ENCODE assay signal across 8 mouse cellular contexts in the genomic region with DNA sequence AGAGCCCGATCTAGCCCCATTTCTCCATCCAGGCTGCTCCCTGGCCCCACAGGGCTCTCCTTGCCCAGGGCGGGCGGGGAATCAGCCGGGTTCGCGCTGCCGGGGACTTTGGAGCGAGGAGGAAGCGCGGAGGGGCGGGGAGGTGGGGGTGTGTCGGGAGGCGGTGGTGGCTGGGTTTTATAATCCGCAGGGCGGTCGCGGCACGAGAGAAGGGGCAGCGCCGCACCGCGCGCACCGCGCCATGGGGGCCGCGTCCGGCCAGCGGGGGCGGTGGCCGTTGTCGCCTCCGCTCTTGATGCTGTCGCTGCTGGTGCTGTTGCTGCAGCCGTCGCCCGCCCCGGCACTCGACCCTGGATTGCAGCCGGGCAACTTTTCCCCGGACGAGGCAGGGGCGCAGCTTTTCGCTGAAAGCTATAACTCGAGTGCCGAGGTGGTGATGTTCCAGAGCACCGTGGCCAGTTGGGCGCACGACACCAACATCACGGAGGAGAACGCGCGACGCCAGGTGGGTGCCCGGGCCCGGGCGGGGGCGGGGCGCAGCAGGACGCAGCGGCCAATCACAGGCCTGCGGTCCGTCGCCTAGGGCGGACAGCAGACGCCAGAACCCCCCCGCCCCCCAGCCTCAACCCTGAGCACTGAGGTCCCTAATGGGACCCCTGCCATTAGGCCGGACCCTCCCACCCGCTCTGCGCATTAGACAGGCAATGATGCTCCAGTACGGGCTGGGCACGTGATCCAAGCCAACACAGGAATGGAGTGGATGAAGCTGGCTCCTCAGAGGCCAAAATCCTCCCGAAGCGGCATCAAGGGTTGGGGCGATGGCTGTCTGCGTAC. TPM values are rescaled to one million over a fixed set of nuclear protein-coding genes. Genes with fewer than 3 reads are reported as not detected.
DNase-seq lines count a peak whose midpoint lies in the region; ATAC-seq lines count a peak whose summit lies in the region.

Gene Ace (plus strand): TSS at position 205 of the 834 bp plus-strand sequence.

- H3K9me3 ChIP-seq in embryonic facial prominence, embryonic 13.5 days, result no peaks in the 10 kb centered on the region
- H3K9me3 ChIP-seq in heart, embryonic 13.5 days, result no peaks in the 10 kb centered on the region
- no peaks in the 10 kb centered on the region for H3K9me3 ChIP-seq in stomach, embryonic 16.5 days (replicated peaks; ENCODE audit: control insufficient read depth, low read length)

- peak within 1 kb of the TSS; percentile 69 for H3K9ac ChIP-seq in embryonic facial prominence, embryonic 13.5 days
- H3K9ac ChIP-seq in heart, embryonic 13.5 days, result peak within 1 kb of the TSS; percentile 79
- H3K9ac ChIP-seq in stomach, embryonic 16.5 days (ENCODE audit: low read length), result peak within 1 kb of the TSS; percentile 64

- peaks cover 15% of the 10 kb centered on the region for H3K4me1 ChIP-seq in embryonic facial prominence, embryonic 13.5 days
- H3K4me1 ChIP-seq in heart, embryonic 13.5 days, result peaks cover 12% of the 10 kb centered on the region
- H3K4me1 ChIP-seq in stomach, embryonic 16.5 days (ENCODE audit: control insufficient read depth, insufficient read depth, low read length), result peaks cover 3% of the 10 kb centered on the region; the same call in 1 of the 2 replicates

- ATAC-seq in embryonic facial prominence, embryonic 13.5 days (ENCODE audit: insufficient number of reproducible peaks, insufficient read depth, low FRiP score, low TSS enrichment, low read depth), result peak; percentile 23; the same call in 1 of the 2 replicates
- no peak; the same call in 1 of the 2 replicates for ATAC-seq in heart, embryonic 13.5 days (ENCODE audit: extremely low read depth, insufficient number of reproducible peaks, low FRiP score, low TSS enrichment)
- ATAC-seq in stomach, embryonic 16.5 days (ENCODE audit: insufficient read depth, low FRiP score), result peak; percentile 47; the same call in 1 of the 2 replicates

- under 1% methylated on average over 75 of the region's 76 CpGs for WGBS in embryonic facial prominence, embryonic 13.5 days
- WGBS in heart, embryonic 13.5 days, result under 1% methylated on average over 58 of the region's 76 CpGs
- under 1% methylated on average over 65 of the region's 76 CpGs for WGBS in stomach, embryonic 16.5 days

- peak within 1 kb of the TSS; percentile 99 for H3K4me2 ChIP-seq in embryonic facial prominence, embryonic 13.5 days
- H3K4me2 ChIP-seq in heart, embryonic 13.5 days, result peak within 1 kb of the TSS; percentile 97
- H3K4me2 ChIP-seq in stomach, embryonic 16.5 days (ENCODE audit: low read depth, low read length), result peak within 1 kb of the TSS; percentile 99

- H3K4me3 ChIP-seq in embryonic facial prominence, embryonic 13.5 days, result peak within 1 kb of the TSS; percentile 60
- peak within 1 kb of the TSS; percentile 65 for H3K4me3 ChIP-seq in heart, embryonic 13.5 days
- H3K4me3 ChIP-seq in stomach, embryonic 16.5 days (replicated peaks; ENCODE audit: low read length), result peak within 1 kb of the TSS; percentile 59

- H3K27me3 ChIP-seq in embryonic facial prominence, embryonic 13.5 days, result peaks cover 64% of the 10 kb centered on the region
- peaks cover 77% of the 10 kb centered on the region for H3K27me3 ChIP-seq in heart, embryonic 13.5 days (replicated peaks)
- peaks cover 27% of the 10 kb centered on the region for H3K27me3 ChIP-seq in stomach, embryonic 16.5 days (ENCODE audit: control insufficient read depth, insufficient read depth, low read length)

- H3K27ac ChIP-seq in embryonic facial prominence, embryonic 13.5 days, result no peak within 1 kb of the TSS
- H3K27ac ChIP-seq in heart, embryonic 13.5 days (replicated peaks), result no peak within 1 kb of the TSS
- no peak within 1 kb of the TSS for H3K27ac ChIP-seq in stomach, embryonic 16.5 days (ENCODE audit: low read length)

- peak; percentile 26 for DNase-seq in right cerebral cortex, postnatal 4 days
- no peak for DNase-seq in right cerebral cortex, postnatal 10 days (ENCODE audit: low spot score in 2 of 2)
- peak; percentile 77 for DNase-seq in kidney, postnatal 10 days
- peak; percentile 69 for DNase-seq in lung, postnatal 14 days
- DNase-seq in layer of hippocampus, adult 18-20 months (ENCODE audit: low spot score in 2 of 2), result no peak

- no peaks in the 10 kb centered on the region for H3K36me3 ChIP-seq in embryonic facial prominence, embryonic 13.5 days
- no peaks in the 10 kb centered on the region for H3K36me3 ChIP-seq in heart, embryonic 13.5 days
- H3K36me3 ChIP-seq in stomach, embryonic 16.5 days (ENCODE audit: control insufficient read depth, insufficient read depth, low read length), result no peaks in the 10 kb centered on the region

RNA-seq across cellular contexts. Expression of gene Ace, which starts in this region (rescaled TPM):
- 0.65 and 0.94 TPM in 2 replicates for polyA plus RNA-seq in embryonic facial prominence, embryonic 13.5 days (2015; fragmentation: Nextera tagmentation; extraction: Ambion mirVana)
- 0.96 and 1.1 TPM in 2 replicates for polyA plus RNA-seq in heart, embryonic 13.5 days (2015; fragmentation: Nextera tagmentation; extraction: Ambion mirVana)
- polyA plus RNA-seq in stomach, embryonic 16.5 days (2015; fragmentation: Nextera tagmentation; extraction: Ambion mirVana), result 3.3 and 3.5 TPM in 2 replicates
- 1 to 10 TPM; 6.0 to 9.2 TPM for total RNA-seq in layer of hippocampus, adult 18-20 months (2021)

Comparison
In these comparisons a context has a peak if more than half of its experiments do, and no peak if none do; other contexts are left out.
1. DNase-seq: peak in right cerebral cortex, postnatal 4 days (single experiment), kidney, postnatal 10 days (single experiment) and lung, postnatal 14 days (single experiment); none in right cerebral cortex, postnatal 10 days (0 of 2) and layer of hippocampus, adult 18-20 months (0 of 2).
2. Peak in ATAC-seq, H3K4me3 ChIP-seq, H3K9ac ChIP-seq and H3K4me2 ChIP-seq in embryonic facial prominence, embryonic 13.5 days; RNA of the gene not detected or under 1 TPM.
3. Peak in every context shown above with its lines, with median percentiles within 50 percentile points of each other: H3K4me2 ChIP-seq, H3K4me3 ChIP-seq and H3K9ac ChIP-seq.